Mouse (Mus musculus) liver, postnatal 0 days (tissue): Measurements from ENCODE around the gene Marf1.

Experiments
- CTCF ChIP-seq: sonication (generic); IDR thresholded peaks from 2 replicates; pipeline ENCODE4 v1.5.1; 2016; ENCODE audit warnings: antibody characterized with exemption, low read depth
- EP300 ChIP-seq: IDR thresholded peaks from 2 replicates; pipeline ENCODE4 v1.6.1; 2016; ENCODE audit warnings: antibody characterized with exemption, low read depth, mild to moderate bottlenecking

DNA sequence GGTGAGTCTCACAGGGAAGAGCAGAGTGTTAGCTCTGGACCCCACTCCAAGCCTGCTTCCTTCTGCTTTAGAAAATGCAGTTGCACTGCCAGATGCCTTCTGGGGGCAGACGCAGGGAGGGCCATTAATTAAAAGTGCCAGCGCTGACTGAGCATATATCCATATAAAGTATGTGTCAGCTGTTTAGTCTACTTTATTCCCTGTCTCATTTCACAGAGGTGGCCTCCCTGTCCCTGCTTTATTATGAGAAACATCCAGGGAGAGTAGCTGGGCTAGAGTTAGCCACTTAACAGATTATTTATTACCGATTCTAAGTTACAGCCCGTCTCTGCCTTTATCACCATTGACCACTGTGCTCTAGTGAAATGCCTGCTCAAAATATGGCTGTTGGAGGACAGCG, 19.2 kb upstream of the Marf1 start:
- TF ChIP-seq CTCF (no peak), EP300 (no peak)
